Mouse (Mus musculus) stomach, postnatal 0 days (tissue): ENCODE results near the gene Mrpl20.

Experiments used
- CTCF ChIP-seq: IDR thresholded peaks from 2 replicates; pipeline ENCODE4 v1.5.1; 2016; ENCODE audit warnings: antibody characterized with exemption, low read depth, mild to moderate bottlenecking, moderate library complexity
- EP300 ChIP-seq: optimal IDR thresholded peaks from 2 replicates; pipeline ENCODE3; 2016; ENCODE audit warnings: antibody characterized with exemption

DNA sequence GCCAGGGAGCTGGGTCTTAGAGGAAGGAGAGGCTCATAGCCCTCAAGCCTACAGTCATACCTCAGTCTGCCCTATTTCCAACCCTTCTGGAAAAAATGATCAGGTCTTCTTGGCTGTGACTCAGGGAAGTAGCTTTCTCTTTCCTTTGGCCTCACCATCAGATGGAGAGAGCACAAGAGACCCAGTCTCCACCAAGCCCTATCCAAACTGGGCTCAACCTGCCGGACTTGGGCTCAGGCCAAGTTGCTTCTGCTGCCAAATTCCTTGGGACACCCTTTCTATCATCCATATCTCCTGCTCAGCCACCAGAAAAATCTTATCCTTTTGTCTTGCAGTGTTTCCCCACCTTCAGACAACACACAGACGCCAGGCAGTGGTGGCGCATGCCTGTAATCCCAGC lies 26.8 kb upstream of the Mrpl20 start:
- TF ChIP-seq CTCF, result no peak
- no peak for TF ChIP-seq EP300
